Mouse (Mus musculus) monocyte, adult 5-6 weeks (primary cell): Measurements from ENCODE around the gene Ephb2. TPM values are rescaled to one million over a fixed set of nuclear protein-coding genes. Genes with fewer than 3 reads are reported as not detected.

Experiments
- ATAC-seq: fragments of 153-309, 156-312 bp; replicated peaks from 2 replicates; pipeline ENCODE4 v1.8.0; 2017; ENCODE audit warnings: mild to moderate bottlenecking; ENCODE audit not compliant: low TSS enrichment, insufficient number of reproducible peaks, severe bottlenecking, poor library complexity, low FRiP score
- total RNA-seq: library from RNA; stranded (forward); fragments of 200-1000, 200-491, 200-594 nt; gene quantifications from 3 replicates; pipeline ENCODE4 v1.2.3, GENCODE M21; 2017

Gene Ephb2
- total RNA-seq, 1 experiment from 2014 or later = not detected

- ATAC-seq = no peak
These were observed 86.9 kb downstream of the Ephb2 start for GRCm38 (mm10) chr4:136748842-136749392.

- no peak for ATAC-seq
These were observed 89.3 kb downstream of the Ephb2 start for GRCm38 (mm10) chr4:136746516-136746915.

DNA sequence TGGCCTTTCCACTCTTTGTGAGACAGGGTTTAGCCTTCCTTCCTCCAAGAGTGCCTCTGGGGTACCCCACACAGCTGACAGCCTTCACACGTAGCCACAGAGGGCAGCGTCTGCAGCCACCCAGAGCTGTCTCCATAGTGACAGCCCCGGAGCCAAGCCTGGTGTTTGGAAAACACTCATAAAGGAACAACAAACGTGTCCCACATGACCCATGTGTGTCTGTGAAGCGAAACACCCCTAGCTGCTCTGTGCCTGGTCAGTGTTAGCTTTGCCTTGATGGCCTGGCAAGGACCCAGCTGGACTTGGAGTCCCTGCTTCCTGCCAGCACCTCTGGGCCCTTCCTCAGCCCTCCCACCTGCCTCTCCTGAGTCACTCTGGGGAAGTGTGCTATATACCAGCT lies 93.1 kb downstream of the Ephb2 start:
- ATAC-seq = no peak

DNA sequence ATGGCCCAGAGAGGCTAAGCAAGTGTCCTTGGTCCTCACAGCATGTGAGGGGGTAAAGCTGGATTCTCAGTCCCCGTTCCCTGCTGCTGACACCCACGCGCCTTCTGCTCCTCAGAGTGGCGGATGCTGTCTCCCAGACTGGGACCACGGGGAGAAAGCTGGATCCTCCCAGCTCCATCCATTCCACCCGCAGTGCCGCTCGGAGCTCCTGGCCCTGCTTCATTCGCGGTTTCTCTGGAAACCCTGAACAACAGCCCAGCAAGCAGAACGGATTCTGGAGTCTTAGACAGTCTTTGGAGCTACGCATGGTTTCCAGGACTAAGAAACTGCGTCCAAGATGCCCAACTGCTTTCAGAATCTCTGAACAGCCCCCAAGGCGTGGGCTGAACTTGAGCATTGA lies 93.9 kb downstream of the Ephb2 start:
- no peak for ATAC-seq

DNA sequence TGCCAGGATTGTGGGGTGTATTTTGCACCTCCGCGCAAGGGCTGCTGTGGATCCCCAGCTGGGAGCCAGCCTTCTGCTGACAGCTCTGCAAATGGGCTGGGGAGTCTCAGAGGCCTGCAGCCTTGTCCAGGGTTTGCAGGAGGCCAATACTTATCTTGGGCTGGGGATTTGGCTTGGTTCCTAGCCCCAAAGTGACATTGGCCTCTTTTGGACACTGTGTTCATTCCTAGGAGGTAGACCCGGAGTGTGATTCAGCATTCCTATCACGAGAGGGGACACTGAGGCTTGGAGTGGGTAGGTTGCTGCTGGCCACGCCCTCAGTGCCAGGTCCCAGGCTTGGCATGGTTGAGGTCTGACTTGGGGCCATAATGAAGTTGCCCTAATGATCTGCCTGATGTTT lies 94.8 kb downstream of the Ephb2 start:
- no peak for ATAC-seq

DNA sequence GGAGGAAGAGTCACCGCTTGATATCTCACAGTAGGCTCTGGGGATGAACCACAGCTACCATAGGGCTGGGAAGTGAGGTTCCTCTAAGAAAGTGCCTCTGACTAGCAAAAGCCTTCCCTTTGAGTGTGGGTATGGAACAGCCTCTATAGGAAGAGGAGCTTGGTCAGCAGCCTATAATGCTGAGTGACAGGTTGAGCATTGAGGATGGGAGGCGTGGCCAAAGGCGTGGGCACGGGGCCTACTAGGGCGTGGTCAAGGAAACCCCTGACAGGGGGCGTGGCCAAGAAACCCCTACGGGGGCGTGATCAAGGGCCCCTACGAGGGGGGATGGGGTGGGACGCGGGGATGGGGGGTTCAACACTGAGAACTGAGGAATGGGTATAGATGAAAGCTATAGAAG lies 96.6 kb downstream of the Ephb2 start:
- ATAC-seq = no peak

GRCm38 (mm10) chr4:136738291-136738690 lies 97.5 kb downstream of the Ephb2 start:
- no peak for ATAC-seq

GRCm38 (mm10) chr4:136735856-136736255 lies 99.9 kb downstream of the Ephb2 start:
- no peak for ATAC-seq

DNA sequence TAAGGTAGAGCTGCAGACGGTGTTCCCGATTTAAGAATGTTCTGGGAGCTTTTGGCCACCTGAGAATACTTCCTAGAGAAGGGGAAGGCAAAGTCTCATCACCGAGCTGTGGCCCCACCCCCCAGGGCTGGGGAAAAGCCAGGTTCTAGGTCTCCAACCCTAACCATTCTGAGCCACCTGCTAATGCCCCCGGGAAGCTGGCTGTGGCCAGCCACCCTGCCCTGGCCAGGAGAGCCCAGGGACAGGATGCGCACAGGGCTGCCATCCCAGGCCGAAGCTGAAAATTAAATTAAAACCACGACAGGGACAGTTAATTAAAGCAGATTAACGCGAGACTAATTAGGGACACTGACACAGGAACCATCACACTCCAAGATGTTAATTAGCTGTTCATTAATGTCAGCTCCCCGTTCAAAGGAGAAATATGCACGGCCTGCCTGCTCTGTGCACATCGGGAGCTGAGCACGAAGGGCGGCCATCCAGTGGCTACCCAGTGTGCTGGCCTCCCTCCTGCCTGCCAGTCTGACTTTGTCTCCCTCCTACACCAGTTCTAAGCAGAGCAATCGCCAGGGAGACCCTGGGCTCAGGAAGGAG lies 101.5 kb downstream of the Ephb2 start:
- no peak for ATAC-seq

GRCm38 (mm10) chr4:136733217-136733865 lies 102.4 kb downstream of the Ephb2 start:
- ATAC-seq = no peak

GRCm38 (mm10) chr4:136732536-136733121 lies 103.2 kb downstream of the Ephb2 start:
- no peak for ATAC-seq

- ATAC-seq = no peak
These were observed 104.0 kb downstream of the Ephb2 start for GRCm38 (mm10) chr4:136731761-136732160.

- no peak for ATAC-seq
These were observed 104.7 kb downstream of the Ephb2 start for GRCm38 (mm10) chr4:136731008-136731609.

GRCm38 (mm10) chr4:136730501-136730900 lies 105.3 kb downstream of the Ephb2 start:
- no peak for ATAC-seq

- ATAC-seq = no peak
These were observed 106.2 kb downstream of the Ephb2 start for GRCm38 (mm10) chr4:136729574-136729973.

DNA sequence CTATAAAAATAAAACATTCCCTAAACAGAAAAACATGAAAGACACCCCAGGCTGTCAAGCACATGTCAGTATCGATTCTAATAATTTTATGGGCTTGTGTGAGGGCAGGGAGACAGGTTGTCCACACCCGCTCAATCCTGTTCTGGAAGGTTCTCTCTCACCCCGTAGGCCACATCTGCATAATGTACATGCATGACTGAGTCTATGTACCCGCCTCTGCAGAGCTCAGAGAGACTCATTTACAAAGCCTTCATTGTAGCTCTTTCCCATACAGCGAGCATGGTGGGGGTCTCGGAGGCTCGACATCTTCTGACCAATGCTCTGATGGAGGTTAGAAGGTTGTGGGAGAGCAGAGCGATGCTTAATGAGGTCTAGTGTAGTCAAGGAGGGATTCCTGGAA lies 108.8 kb downstream of the Ephb2 start:
- ATAC-seq = no peak

DNA sequence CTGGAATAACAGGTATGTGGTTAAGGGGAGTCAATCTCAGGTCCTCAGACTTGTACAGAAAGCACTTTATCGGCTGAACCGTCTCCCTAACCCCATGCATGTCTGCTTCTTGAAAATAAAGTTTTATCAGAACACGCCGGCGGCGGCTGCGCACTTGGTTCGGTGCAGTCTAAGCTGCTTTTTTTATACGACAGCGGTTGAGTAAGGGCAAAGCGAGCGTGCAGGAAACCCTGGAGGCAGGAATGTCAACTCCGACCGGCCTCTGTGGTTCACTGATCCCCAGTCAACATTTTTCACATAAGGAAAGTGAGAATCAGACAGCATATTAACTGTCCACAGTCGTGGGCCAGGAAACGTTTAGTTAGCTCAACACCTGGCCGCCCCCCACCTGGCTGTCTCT lies 111.1 kb downstream of the Ephb2 start:
- no peak for ATAC-seq

GRCm38 (mm10) chr4:136722361-136723082 lies 113.3 kb downstream of the Ephb2 start:
- no peak for ATAC-seq

- ATAC-seq = no peak
These were observed 113.9 kb downstream of the Ephb2 start for GRCm38 (mm10) chr4:136721937-136722336.
